Mouse (Mus musculus) small intestine, adult 2 months (tissue): ENCODE results near the gene a.

Source experiments
- CTCF ChIP-seq: fragments of 200-500 bp; IDR thresholded peaks from 2 replicates; pipeline ENCODE4 v1.5.1; 2012; ENCODE audit warnings: low read depth, mild to moderate bottlenecking, control low read depth, inconsistent platforms, low read length, moderate library complexity, mixed read lengths; ENCODE audit not compliant: insufficient replicate concordance, insufficient read length; ENCODE audit errors: extremely low read depth
- POLR2A ChIP-seq: fragments of 200-500 bp; IDR thresholded peaks from 2 replicates; pipeline ENCODE4 v1.6.1; 2012; ENCODE audit warnings: low read depth, mild to moderate bottlenecking, control low read depth, inconsistent platforms, low read length, moderate library complexity

- TF ChIP-seq CTCF (no peak), POLR2A (no peak)
Observed at GRCm38 (mm10) chr2:154813426-154813825, 22.2 kb downstream of the a start.
